ENCODE assay signal across 9 mouse cellular contexts in genomic region chr1:87098358-87098975, GRCm38 (mm10). TPM values are rescaled to one million over a fixed set of nuclear protein-coding genes. Genes with fewer than 3 reads are reported as not detected.
DNase-seq lines count a peak whose midpoint lies in the region; ATAC-seq and TF ChIP-seq lines count a peak whose summit lies in the region.
"Had no signal": no experiment of that assay in that cellular context is flagged by ENCODE, and none has a peak within 500 bp of the region (broad histone marks: within the 10 kb centered on the region; RNA-seq: fewer than 3 reads in every experiment).

No protein-coding gene starts in this region.

- no peak for DNase-seq in G1E (ENCODE audit: low spot score)
- DNase-seq in c-Kit-positive CD71-negative TER-119-negative erythroid progenitor cells, embryonic 14.5 days (ENCODE audit: low read depth): peak; percentile 36
- peak; percentile 6 for DNase-seq in heart, postnatal 25 days (ENCODE audit: low spot score)
- DNase-seq in kidney, postnatal 4 days: peak; percentile 83 to 86
- peak; percentile 74 for DNase-seq in lung, embryonic 14.5 days
- DNase-seq in ovary, postnatal 14 days (ENCODE audit: low spot score): peak; percentile 61
- peak; percentile 56 for DNase-seq in urinary bladder, postnatal 14 days (ENCODE audit: low spot score)

- no peaks in the 10 kb centered on the region for H3K36me3 ChIP-seq in G1E (replicated peaks)
- no peaks in the 10 kb centered on the region for H3K36me3 ChIP-seq in forebrain, embryonic 13.5 days (ENCODE audit: poor library complexity, severe bottlenecking)
- H3K36me3 ChIP-seq in lung, embryonic 14.5 days (ENCODE audit: insufficient read depth): no peaks in the 10 kb centered on the region

- ATAC-seq in G1E (ENCODE audit: extremely low read depth, insufficient number of reproducible peaks, low FRiP score, poor library complexity, severe bottlenecking): no peak
- ATAC-seq in forebrain, embryonic 13.5 days: peak; percentile 82
- ATAC-seq in lung, embryonic 14.5 days (ENCODE audit: insufficient read depth): peak; percentile 76

- no peaks in the 10 kb centered on the region for H3K9me3 ChIP-seq in G1E (replicated peaks)
- no peaks in the 10 kb centered on the region for H3K9me3 ChIP-seq in forebrain, embryonic 13.5 days (replicated peaks)
- H3K9me3 ChIP-seq in lung, embryonic 14.5 days (ENCODE audit: low read depth, low read length): no peaks in the 10 kb centered on the region

- intact Hi-C loops in heart, postnatal 25 days (cut with DNase I): no loop called here

- peak; percentile 28; the same call in 1 of the 2 replicates for TF ChIP-seq CTCF in G1E (IDR thresholded peaks at IDR 0.05; ENCODE audit: low read depth, low read length)
- TF ChIP-seq CTCF in lung, embryonic 14.5 days (IDR thresholded peaks at IDR 0.05; ENCODE audit: low read depth): peak; percentile 79

- H3K27me3 ChIP-seq in G1E (ENCODE audit: insufficient read depth, low read length): peaks cover 10% of the 10 kb centered on the region; the same call in 1 of the 2 replicates
- H3K27me3 ChIP-seq in forebrain, embryonic 13.5 days: peaks cover 5% of the 10 kb centered on the region
- H3K27me3 ChIP-seq in lung, embryonic 14.5 days (ENCODE audit: insufficient read depth, low read length): no peaks in the 10 kb centered on the region

- no peak overlapping the region for H3K4me3 ChIP-seq in G1E (ENCODE audit: low read depth, low read length)
- no peak overlapping the region for H3K4me3 ChIP-seq in forebrain, embryonic 13.5 days
- H3K4me3 ChIP-seq in lung, embryonic 14.5 days (ENCODE audit: low read depth, low read length): no peak overlapping the region

- no peak overlapping the region for H3K27ac ChIP-seq in forebrain, embryonic 13.5 days
- H3K27ac ChIP-seq in lung, embryonic 14.5 days (ENCODE audit: low read depth): no peak overlapping the region

- H3K4me2 ChIP-seq in forebrain, embryonic 13.5 days: peak overlapping the region; percentile 44
- H3K4me2 ChIP-seq in lung, embryonic 14.5 days: no peak overlapping the region

- WGBS in forebrain, embryonic 13.5 days: 12% methylated on average over 30 of the region's 30 CpGs
- 10% methylated on average over 30 of the region's 30 CpGs for WGBS in lung, embryonic 14.5 days

- H3K9ac ChIP-seq in forebrain, embryonic 13.5 days: no peak overlapping the region
- no peak overlapping the region for H3K9ac ChIP-seq in lung, embryonic 14.5 days

- no peaks in the 10 kb centered on the region; the same call in none of the 2 replicates for H3K4me1 ChIP-seq in G1E (ENCODE audit: insufficient read depth, low read depth, low read length)
- peaks cover 5% of the 10 kb centered on the region; the same call in 1 of the 2 replicates for H3K4me1 ChIP-seq in forebrain, embryonic 13.5 days
- H3K4me1 ChIP-seq in lung, embryonic 14.5 days (ENCODE audit: insufficient read depth): no peaks in the 10 kb centered on the region

RNA-seq across cellular contexts. Expression of gene Alpi, which starts 2.9 kb away (rescaled TPM):
- total RNA-seq in G1E (2014; fragmentation: Nextera tagmentation) (not detected in 2 replicates), G1E (2017) (0.06 TPM in 1 of 2 replicates, not detected in the other)
- not detected in 2 replicates for polyA plus RNA-seq in G1E (2012)
- polyA plus RNA-seq in forebrain, embryonic 13.5 days (2015; fragmentation: Nextera tagmentation; extraction: Ambion mirVana): not detected in 2 replicates
- not detected for total RNA-seq in heart, postnatal 25 days (2021)
- not detected in 2 replicates for polyA plus RNA-seq in lung, embryonic 14.5 days (2014; fragmentation: Nextera tagmentation; extraction: Ambion mirVana)
- total RNA-seq: layer of hippocampus, adult 18-20 months had no signal

RNA-seq across cellular contexts. Expression of gene Alppl2, which starts 8.7 kb away (rescaled TPM):
- total RNA-seq in G1E (2014; fragmentation: Nextera tagmentation) (not detected in 2 replicates), G1E (2017) (not detected in 2 replicates)
- polyA plus RNA-seq in G1E (2012): not detected in 2 replicates
- not detected in 2 replicates for polyA plus RNA-seq in forebrain, embryonic 13.5 days (2015; fragmentation: Nextera tagmentation; extraction: Ambion mirVana)
- total RNA-seq in heart, postnatal 25 days (2021): not detected
- polyA plus RNA-seq in lung, embryonic 14.5 days (2014; fragmentation: Nextera tagmentation; extraction: Ambion mirVana): not detected in 2 replicates
- total RNA-seq: layer of hippocampus, adult 18-20 months had no signal

RNA-seq across cellular contexts. Expression of gene Akp3, which starts 26.3 kb away (rescaled TPM):
- total RNA-seq in G1E (2014; fragmentation: Nextera tagmentation) (not detected in 2 replicates), G1E (2017) (0.11 TPM in 1 of 2 replicates, not detected in the other)
- not detected in 2 replicates for polyA plus RNA-seq in G1E (2012)
- not detected in 2 replicates for polyA plus RNA-seq in forebrain, embryonic 13.5 days (2015; fragmentation: Nextera tagmentation; extraction: Ambion mirVana)
- total RNA-seq in heart, postnatal 25 days (2021): not detected
- polyA plus RNA-seq in lung, embryonic 14.5 days (2014; fragmentation: Nextera tagmentation; extraction: Ambion mirVana): not detected in 2 replicates
- total RNA-seq: layer of hippocampus, adult 18-20 months had no signal

RNA-seq across cellular contexts. Expression of gene Ecel1, which starts 57.9 kb away (rescaled TPM):
- total RNA-seq in G1E (2014; fragmentation: Nextera tagmentation): not detected in 2 replicates
- total RNA-seq in G1E (2017): not detected in 2 replicates
- not detected in 2 replicates for polyA plus RNA-seq in G1E (2012)
- polyA plus RNA-seq in forebrain, embryonic 13.5 days (2015; fragmentation: Nextera tagmentation; extraction: Ambion mirVana): 20.0 and 20.2 TPM in 2 replicates
- total RNA-seq in heart, postnatal 25 days (2021): not detected
- polyA plus RNA-seq in lung, embryonic 14.5 days (2014; fragmentation: Nextera tagmentation; extraction: Ambion mirVana): 0.26 and 0.61 TPM in 2 replicates
